Mouse (Mus musculus): ENCODE measurements around the gene Cacna2d4.
"Not testable (repeated sequence)": the region's sequence is repeated elsewhere in the genome, so short reads cannot be mapped to it uniquely, and the experiment has no call there.

Cacna2d4 gene

DNA sequence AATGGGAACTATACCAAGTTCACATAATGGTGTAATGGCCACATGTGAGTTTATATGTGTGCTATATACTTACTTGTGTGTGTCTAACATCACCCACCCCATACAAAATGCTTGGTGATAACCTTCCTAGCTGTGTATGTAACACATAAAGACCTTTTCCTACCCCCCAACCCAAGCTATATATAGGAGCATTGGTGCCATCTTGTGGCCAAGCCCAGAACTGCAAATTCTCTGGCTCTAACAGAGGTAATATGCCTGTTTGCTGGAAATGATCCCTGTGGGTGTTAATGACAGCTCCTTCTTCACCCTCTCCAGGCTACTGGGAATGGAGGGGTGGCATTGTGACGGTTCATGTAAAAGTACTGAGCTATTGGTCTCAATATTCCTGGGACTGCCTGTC, 111.9 kb downstream of the Cacna2d4 start:
- peak; percentile 86 to 90 for DNase-seq

GRCm38 (mm10) chr6:119350703-119351198, 114.4 kb downstream of the Cacna2d4 start:
- no peak for DNase-seq

DNA sequence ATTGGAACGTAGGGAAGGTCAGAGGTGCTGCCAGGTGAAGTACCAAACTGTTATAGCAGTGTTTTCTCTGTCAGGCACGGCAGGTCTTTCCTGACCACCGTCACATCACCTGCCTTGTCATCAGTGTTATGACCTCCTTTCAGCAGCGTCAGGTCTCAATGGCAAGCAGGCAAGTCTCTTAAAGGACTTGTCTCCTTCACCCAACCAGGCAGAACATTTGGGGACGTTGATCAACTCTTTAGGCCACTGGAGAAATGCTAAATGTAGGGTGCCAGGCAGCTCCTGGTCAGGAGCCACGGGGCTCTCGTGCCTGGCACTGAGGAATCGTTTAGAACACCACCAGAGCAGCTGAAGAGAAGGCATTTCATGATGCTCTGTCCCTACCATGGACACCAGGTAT, 115.3 kb downstream of the Cacna2d4 start:
- DNase-seq: no peak

DNA sequence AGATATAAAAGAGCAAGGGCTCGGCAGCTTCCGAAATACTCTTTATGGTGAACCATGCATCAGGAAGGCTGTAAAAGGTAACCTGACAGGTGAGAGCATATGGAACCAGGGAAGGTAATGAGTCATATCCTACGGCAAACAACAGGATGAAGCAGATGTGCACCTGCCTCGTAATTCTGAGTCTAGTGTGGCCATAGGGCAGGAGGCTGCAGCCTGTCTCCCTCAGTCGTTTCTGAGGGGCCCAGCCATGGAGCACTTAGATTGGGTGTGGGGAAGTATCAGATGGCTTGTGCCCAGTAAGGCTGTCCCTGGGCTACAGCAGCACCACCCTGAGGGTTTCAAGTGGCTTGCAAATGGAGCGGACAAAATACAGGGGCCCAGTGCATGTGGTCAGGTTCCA, 116.2 kb downstream of the Cacna2d4 start:
- DNase-seq: no peak

DNA sequence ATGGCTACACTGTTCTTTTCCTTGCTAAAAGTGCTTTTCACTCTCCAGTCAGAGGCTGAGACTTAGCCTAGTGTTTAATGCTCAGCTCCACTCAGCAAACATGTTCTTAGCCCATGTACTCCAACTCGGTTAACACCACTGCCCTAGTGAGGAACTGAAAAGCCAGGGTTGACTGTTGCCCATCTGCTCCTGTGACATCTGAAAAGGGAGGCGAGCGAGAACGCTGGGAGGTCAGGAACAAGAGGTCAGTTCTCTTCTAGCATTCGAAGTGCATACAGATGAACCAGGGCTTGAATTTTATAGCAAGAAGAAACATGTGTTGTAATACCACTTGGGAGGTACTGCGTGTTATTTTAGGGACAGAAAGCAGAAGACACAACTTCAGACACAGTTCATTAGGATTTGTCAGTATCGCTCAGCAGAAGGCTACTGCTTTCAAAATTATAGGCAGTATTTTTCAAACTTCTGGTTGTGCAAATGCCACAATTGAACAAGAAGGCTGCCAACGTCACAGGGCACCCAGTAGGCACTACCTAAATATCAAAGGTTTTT, 121.8 kb downstream of the Cacna2d4 start:
- no peak for DNase-seq

DNA sequence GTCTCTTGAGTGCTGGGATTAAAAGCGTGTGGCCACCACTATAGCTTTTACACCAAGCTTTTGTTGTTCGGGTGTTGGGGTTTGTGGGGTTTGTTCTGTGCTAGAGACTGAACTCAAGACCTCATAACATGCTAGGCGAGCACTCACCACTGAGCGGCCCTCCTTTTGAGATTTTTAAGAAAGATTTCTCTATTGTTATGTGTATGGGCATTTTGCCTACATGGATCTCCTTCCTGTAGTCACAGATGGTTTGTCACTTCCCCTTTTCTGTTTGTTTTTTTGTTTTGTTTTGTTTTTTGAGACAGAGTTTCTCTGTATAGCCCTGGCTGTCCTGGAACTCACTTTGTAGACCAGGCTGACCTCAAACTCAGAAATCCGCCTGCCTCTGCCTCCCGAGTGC, 123.9 kb downstream of the Cacna2d4 start:
- DNase-seq: not testable (repeated sequence)

DNA sequence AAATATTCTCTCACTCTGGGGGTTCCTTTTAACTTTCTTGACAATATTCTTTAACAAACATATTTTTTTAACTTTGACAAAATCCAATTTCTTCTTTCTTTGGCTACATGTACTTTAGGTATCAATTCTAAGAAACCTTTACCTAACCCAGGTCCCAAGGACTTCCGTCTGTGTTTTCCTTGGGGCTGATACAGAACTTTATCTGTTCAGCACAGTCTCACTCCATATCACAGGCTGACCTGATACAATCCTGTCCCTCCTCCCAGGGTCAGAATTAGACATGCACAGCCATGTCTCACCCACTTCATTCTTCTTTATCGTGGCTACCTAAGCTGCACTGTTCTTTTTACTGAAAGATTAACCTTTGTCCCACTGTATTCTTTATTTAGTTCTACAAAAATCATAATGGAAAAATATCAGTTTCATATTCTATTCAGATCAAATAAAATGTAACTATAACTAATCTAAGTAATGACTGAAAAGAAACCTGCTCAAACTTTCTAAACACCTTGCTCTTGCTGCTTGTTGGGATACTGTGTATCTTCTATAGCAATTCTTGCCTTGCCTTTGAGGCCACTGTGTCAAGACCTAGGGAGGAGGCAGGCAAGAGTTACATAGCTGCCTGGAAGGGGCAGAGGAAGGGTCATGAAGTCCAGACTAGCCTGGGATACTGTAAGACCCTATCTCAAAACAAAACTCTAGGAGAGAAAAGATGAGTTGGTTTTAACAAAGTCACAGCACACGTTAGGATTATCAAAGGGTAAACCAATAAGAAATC, 124.8 kb downstream of the Cacna2d4 start:
- DNase-seq: no peak

DNA sequence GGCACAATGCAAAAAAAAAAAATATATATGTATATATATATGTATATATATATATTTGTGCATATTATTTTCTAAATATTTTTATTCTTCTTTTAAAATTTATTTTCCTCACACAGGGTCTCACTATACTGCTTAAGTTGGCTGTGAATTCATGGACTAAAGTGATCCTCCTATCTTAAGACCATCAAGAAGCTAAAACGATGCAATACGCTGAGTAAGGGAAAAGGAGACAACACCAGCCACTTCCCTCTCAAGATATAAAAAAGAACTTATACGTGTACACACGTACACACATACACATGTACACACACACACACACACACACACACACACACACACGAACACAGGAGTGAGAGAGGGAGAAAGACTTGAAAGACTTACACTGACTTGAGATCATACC, 127.3 kb downstream of the Cacna2d4 start:
- no peak for DNase-seq

GRCm38 (mm10) chr6:119366800-119367199, 130.5 kb downstream of the Cacna2d4 start:
- DNase-seq: not testable (repeated sequence)

GRCm38 (mm10) chr6:119367382-119367781, 131.1 kb downstream of the Cacna2d4 start:
- DNase-seq: no peak

DNA sequence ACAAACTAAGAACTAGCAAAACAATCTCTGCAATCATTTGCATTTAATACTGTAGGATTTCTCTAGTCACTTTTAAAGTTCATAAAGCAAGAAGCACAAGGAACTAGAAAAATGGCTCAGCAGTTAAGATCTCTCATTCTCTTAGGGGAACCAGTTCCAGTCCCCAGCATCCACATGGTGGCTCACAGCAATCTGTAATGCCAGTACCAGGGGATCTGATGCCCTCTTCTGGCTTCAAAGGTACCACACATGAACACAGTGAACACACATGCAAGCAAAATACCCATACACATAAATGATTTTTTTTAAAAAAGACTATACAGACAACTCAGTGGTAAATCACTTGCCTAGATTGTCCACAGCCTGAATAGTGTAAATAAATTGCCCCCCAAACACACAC, 135.3 kb downstream of the Cacna2d4 start:
- DNase-seq: no peak

GRCm38 (mm10) chr6:119372237-119372636, 135.9 kb downstream of the Cacna2d4 start:
- no peak for DNase-seq

- DNase-seq: no peak
Measured at GRCm38 (mm10) chr6:119373000-119373705, 136.8 kb downstream of the Cacna2d4 start.

- DNase-seq: no peak
Measured at GRCm38 (mm10) chr6:119375035-119375434, 138.7 kb downstream of the Cacna2d4 start.

DNA sequence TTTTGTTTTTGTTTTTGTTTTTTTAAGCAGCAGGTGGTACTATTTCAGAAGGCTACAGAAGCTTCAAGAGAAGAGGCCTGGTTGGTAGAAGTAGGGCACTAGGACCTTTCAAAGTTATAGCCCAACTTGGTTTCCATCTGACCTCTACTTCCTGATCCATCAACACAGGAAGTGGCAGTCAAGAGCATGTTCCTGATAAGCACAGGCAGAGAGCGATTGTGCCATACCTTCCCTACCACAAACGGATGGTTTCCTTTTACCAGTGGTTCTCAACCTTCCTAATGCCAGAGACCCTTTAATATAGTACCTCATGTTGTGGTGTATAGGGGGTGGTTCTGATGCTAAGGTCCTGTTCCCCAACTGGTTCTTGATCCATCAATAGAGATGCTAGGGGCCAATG, 141.3 kb downstream of the Cacna2d4 start:
- no peak for DNase-seq

DNA sequence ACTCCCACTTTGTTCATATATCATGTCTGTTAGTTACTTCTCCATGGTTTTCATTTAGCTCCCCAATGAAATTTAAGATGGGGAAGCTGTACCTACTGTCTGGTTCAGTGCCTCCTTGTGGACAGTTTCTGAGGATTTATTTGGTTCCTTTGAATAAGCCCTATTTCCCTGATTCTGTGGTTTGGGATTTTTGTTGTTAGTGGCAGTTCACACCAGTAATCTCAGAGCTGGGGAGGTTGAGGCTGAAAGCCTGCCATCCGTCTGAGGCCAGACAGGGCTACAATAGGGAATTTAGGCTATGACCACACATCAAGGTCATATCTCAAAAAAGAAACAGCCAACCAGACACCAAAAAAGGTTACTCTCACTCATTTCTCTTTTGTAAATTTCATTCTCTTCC, 142.3 kb downstream of the Cacna2d4 start:
- DNase-seq: no peak

GRCm38 (mm10) chr6:119385668-119386067, 149.3 kb downstream of the Cacna2d4 start:
- no peak for DNase-seq

DNA sequence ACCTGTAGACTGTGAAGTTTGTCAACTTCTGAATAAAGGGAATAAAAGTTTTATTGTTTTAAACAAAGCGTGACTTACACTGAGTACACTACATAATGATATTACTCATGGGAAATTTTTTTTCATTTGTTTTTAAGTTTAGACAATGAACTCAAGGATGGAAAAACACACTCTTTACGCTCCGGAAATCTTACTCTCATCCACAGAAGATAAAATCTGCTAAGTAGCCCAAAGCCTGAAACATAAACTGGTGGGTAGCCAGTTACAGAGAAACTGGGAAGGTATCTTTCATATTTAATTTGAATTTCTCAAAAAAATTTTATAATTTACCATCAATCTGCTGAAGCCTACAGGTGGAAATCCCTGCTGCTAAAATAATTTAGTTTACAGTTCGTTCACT, 150.1 kb downstream of the Cacna2d4 start:
- no peak for DNase-seq

- DNase-seq: no peak
Measured at GRCm38 (mm10) chr6:119386821-119387220, 150.5 kb downstream of the Cacna2d4 start.

DNA sequence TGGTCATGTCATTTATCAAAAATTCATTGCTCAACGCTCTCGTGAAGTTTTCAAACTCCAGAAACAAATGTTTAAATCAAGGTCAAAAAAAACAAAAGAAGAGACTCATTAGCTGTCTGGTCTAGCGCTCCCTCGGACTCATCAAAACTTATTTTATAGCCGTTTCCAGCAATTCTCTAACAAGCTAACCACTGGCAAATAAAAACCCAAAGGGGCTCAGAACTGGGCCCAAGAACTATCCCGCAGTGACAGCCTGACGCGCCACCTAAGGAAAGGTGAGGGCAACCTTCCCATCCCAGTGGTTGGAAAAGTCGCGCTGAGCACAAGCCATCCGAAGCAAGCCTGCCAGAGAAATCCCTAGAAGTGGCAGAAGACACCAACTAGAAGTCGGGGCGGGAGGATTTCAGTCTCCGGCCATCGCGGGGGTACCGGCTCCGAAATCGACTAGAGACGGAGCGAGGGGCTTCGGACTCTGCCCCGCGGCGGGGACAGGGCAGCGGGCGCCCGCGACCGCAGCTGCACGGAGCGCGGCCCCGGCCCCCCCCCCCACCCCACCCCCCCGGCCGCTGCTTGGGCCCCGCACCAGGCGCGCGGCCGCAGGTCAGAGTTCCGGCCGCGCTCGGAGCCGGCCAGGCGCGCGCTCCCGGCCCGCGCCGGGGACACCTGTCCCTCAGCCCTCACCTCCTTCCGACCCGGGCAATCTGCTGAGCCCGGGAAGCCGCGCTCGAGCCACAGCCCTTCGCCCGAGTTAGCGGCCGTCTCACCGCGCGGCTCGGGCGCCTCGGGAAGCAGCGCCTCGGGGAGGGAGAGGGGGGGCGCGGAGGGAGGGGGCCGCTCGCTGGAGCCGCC, 151.7 kb downstream of the Cacna2d4 start:
- DNase-seq: peak; percentile 36 to 41

DNA sequence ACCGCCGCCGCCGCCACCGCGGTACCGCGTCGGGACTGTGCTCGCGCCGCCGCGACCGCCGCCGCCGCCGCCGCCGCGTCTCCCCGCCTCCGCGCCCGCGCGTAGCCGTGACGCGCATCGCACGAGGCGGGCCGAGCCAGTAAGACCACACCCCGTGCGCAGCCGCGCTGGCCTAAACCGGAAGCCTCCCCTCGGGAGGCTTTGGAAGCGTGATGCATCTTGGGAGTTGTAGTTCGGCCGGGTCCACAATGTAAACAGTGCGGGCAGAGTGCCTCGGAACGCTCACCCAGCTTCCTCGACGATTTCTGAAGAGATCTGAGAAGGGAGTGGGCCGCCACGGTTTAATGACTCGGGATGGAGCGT, 152.3 kb downstream of the Cacna2d4 start:
- peak; percentile 95 for DNase-seq

- DNase-seq: no peak
Measured at GRCm38 (mm10) chr6:119389089-119389488, 152.8 kb downstream of the Cacna2d4 start.

- no peak for DNase-seq
Measured at GRCm38 (mm10) chr6:119390728-119391127, 154.4 kb downstream of the Cacna2d4 start.
